Comparison of ENCODE assay signal across 7 mouse cellular contexts in the genomic region with DNA sequence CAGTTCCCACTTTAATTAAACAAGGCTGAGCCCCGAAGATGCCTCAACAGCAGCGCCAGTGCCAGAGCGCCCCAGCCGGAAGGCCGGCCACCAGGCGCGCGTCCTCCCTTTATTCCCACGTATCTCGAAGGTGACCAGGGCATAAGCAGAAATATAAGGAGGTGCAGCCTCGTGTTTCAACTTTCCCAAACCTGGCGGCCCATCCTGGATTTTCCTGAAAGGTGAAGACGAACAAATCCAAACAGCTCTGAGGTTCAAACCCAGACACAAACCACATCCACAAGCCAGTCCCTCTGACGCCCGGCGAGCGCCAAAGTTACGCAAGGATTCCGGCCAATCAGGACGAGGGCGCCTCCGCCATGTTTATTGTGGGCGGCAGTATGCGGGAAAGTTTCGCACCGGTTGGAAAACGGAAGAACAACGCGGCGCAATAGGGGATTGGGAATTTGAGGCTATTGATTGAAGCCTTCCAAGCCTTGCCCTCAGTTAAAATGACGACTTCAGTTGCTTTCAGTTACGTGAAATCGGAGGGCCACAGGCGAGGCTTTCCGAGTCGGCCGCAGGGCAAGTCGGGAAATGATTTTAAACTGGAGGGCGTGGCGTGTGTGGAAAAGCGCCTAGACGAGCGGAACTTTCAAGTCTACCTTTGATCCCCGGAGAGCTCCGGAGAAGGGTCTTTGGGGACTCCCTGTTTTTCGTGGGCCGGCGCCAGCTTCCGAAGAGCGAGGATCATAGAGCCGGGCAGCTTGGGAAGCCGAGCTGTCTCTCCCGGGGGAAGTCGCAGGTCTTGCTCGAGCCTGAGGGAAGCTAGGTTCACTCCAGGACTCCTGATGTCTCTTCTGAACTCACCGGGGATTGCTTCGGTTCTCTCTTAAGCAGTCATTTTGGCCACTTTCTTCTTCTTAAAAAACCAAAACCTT. TPM values are rescaled to one million over a fixed set of nuclear protein-coding genes. Genes with fewer than 3 reads are reported as not detected.
A peak's percentile ranks its signal among the peaks of the same experiment; 100 is the strongest.
DNase-seq lines count a peak whose midpoint lies in the region; ATAC-seq and TF ChIP-seq lines count a peak whose summit lies in the region.

A gene (minus strand): TSS at position 307 of the 920 bp plus-strand sequence.
A gene (plus strand): TSS at position 362 of the 920 bp plus-strand sequence.

- peaks cover 32% of the 10 kb centered on the region for H3K4me1 ChIP-seq in embryonic facial prominence, embryonic 10.5 days
- H3K4me1 ChIP-seq in intestine, postnatal 0 days (replicated peaks; ENCODE audit: control insufficient read depth, insufficient read depth, low read length) = peaks cover 6% of the 10 kb centered on the region
- peaks cover 32% of the 10 kb centered on the region for H3K4me1 ChIP-seq in midbrain, embryonic 12.5 days
- peaks cover 6% of the 10 kb centered on the region; the same call in 1 of the 2 replicates for H3K4me1 ChIP-seq in small intestine, adult 2 months (ENCODE audit: control insufficient read depth, insufficient read depth, insufficient read length, low read length)

- H3K9ac ChIP-seq in intestine, postnatal 0 days (ENCODE audit: low read depth, low read length) = peak within 1 kb of the TSS; percentile 75
- peak within 1 kb of the TSS; percentile 80 for H3K9ac ChIP-seq in midbrain, embryonic 12.5 days (replicated peaks)

- peaks cover 13% of the 10 kb centered on the region for H3K36me3 ChIP-seq in embryonic facial prominence, embryonic 10.5 days (replicated peaks)
- no peaks in the 10 kb centered on the region for H3K36me3 ChIP-seq in intestine, postnatal 0 days (ENCODE audit: control insufficient read depth, insufficient read depth)
- H3K36me3 ChIP-seq in midbrain, embryonic 12.5 days = no peaks in the 10 kb centered on the region
- H3K36me3 ChIP-seq in small intestine, adult 2 months (ENCODE audit: control insufficient read depth, insufficient read depth, low read length) = no peaks in the 10 kb centered on the region

- DNase-seq in adrenal gland, postnatal 10 days = peak; percentile 97
- DNase-seq in embryonic facial prominence, embryonic 10.5 days (ENCODE audit: low spot score) = peak; percentile 95
- peak; percentile 70 for DNase-seq in gonadal fat pad, adult 2 months (ENCODE audit: low read depth)
- peak; percentile 96 for DNase-seq in left cerebral cortex, postnatal 4 days

- peak; percentile 44 for TF ChIP-seq CTCF in intestine, postnatal 0 days (IDR thresholded peaks at IDR 0.05; ENCODE audit: low read depth)
- TF ChIP-seq CTCF in small intestine, adult 2 months (IDR thresholded peaks at IDR 0.05; ENCODE audit: extremely low read depth, insufficient read length, insufficient replicate concordance, low read depth, low read length) = peak; percentile 11; the same call in 1 of the 2 replicates

- ATAC-seq in intestine, postnatal 0 days = peak; percentile 97
- peak; percentile 98 for ATAC-seq in midbrain, embryonic 12.5 days (ENCODE audit: low FRiP score, low read depth)

- peak within 1 kb of the TSS; percentile 93 for H3K4me2 ChIP-seq in intestine, postnatal 0 days (replicated peaks; ENCODE audit: low read depth)
- H3K4me2 ChIP-seq in midbrain, embryonic 12.5 days (replicated peaks) = peak within 1 kb of the TSS; percentile 84

- WGBS in embryonic facial prominence, embryonic 10.5 days = under 1% methylated on average over 57 of the region's 57 CpGs
- under 1% methylated on average over 57 of the region's 57 CpGs for WGBS in intestine, postnatal 0 days
- under 1% methylated on average over 57 of the region's 57 CpGs for WGBS in midbrain, embryonic 12.5 days
- under 1% methylated on average over 57 of the region's 57 CpGs for WGBS in small intestine, adult 2 months

- H3K9me3 ChIP-seq in embryonic facial prominence, embryonic 10.5 days = no peaks in the 10 kb centered on the region
- no peaks in the 10 kb centered on the region for H3K9me3 ChIP-seq in intestine, postnatal 0 days (ENCODE audit: control insufficient read depth)
- H3K9me3 ChIP-seq in midbrain, embryonic 12.5 days = no peaks in the 10 kb centered on the region

- TF ChIP-seq POLR2A in small intestine, adult 2 months (IDR thresholded peaks at IDR 0.05; ENCODE audit: low read depth, low read length) = peak; percentile 51; the same call in 1 of the 2 replicates

- H3K4me3 ChIP-seq in embryonic facial prominence, embryonic 10.5 days = peak within 1 kb of the TSS; percentile 83
- H3K4me3 ChIP-seq in intestine, postnatal 0 days (ENCODE audit: low read depth, low read length) = peak within 1 kb of the TSS; percentile 82
- H3K4me3 ChIP-seq in midbrain, embryonic 12.5 days = peak within 1 kb of the TSS; percentile 79
- peak within 1 kb of the TSS; percentile 87 for H3K4me3 ChIP-seq in small intestine, adult 2 months (ENCODE audit: low read depth, low read length)

- peak within 1 kb of the TSS; percentile 91 for H3K27ac ChIP-seq in embryonic facial prominence, embryonic 10.5 days (replicated peaks)
- H3K27ac ChIP-seq in intestine, postnatal 0 days (ENCODE audit: low read depth, low read length) = peak within 1 kb of the TSS; percentile 76; the same call in 1 of the 2 replicates
- H3K27ac ChIP-seq in midbrain, embryonic 12.5 days (replicated peaks) = peak within 1 kb of the TSS; percentile 69
- peak within 1 kb of the TSS; percentile 56 for H3K27ac ChIP-seq in small intestine, adult 2 months (ENCODE audit: insufficient read depth, low read depth, low read length)

- intact Hi-C loops in left cerebral cortex, postnatal 4 days (cut with DNase I) = no loop called here

- H3K27me3 ChIP-seq in embryonic facial prominence, embryonic 10.5 days (replicated peaks; ENCODE audit: low read depth, poor library complexity, severe bottlenecking) = no peaks in the 10 kb centered on the region
- H3K27me3 ChIP-seq in intestine, postnatal 0 days (replicated peaks; ENCODE audit: control insufficient read depth, insufficient read depth, low read length) = no peaks in the 10 kb centered on the region
- H3K27me3 ChIP-seq in midbrain, embryonic 12.5 days = no peaks in the 10 kb centered on the region
- no peaks in the 10 kb centered on the region for H3K27me3 ChIP-seq in small intestine, adult 2 months (ENCODE audit: control insufficient read depth, insufficient read depth, low read length)

RNA-seq across cellular contexts. Expression of the first gene that starts in this region (rescaled TPM):
- 10 to 100 TPM; 26.3 to 30.1 TPM for total RNA-seq in adrenal gland, postnatal 10 days (2021)
- 59.0 and 68.3 TPM in 2 replicates for polyA plus RNA-seq in embryonic facial prominence, embryonic 10.5 days (2016; fragmentation: Nextera tagmentation; extraction: Ambion mirVana)
- 16.6 and 19.8 TPM in 2 replicates for polyA plus RNA-seq in gonadal fat pad, adult 2 months (2012; rRNA removed)
- polyA plus RNA-seq in intestine, postnatal 0 days (2015; fragmentation: Nextera tagmentation; extraction: Ambion mirVana) = 14.7 and 15.3 TPM in 2 replicates
- 10 to 100 TPM; 22.4 to 25.7 TPM for total RNA-seq in left cerebral cortex, postnatal 4 days (2021)
- 39.1 and 44.7 TPM in 2 replicates for polyA plus RNA-seq in midbrain, embryonic 12.5 days (2016; fragmentation: Nextera tagmentation; extraction: Ambion mirVana)
- 4.8 and 8.9 TPM in 2 replicates for polyA plus RNA-seq in small intestine, adult 2 months (2012; rRNA removed)

RNA-seq across cellular contexts. Expression of the second gene that starts in this region (rescaled TPM):
- total RNA-seq in adrenal gland, postnatal 10 days (2021) = 1 to 10 TPM; 5.7 to 6.2 TPM
- 36.2 and 40.7 TPM in 2 replicates for polyA plus RNA-seq in embryonic facial prominence, embryonic 10.5 days (2016; fragmentation: Nextera tagmentation; extraction: Ambion mirVana)
- 1.1 and 1.2 TPM in 2 replicates for polyA plus RNA-seq in gonadal fat pad, adult 2 months (2012; rRNA removed)
- polyA plus RNA-seq in intestine, postnatal 0 days (2015; fragmentation: Nextera tagmentation; extraction: Ambion mirVana) = 10.0 and 11.0 TPM in 2 replicates
- total RNA-seq in left cerebral cortex, postnatal 4 days (2021) = 1 to 10 TPM; 3.5 to 4.7 TPM
- 32.2 and 32.3 TPM in 2 replicates for polyA plus RNA-seq in midbrain, embryonic 12.5 days (2016; fragmentation: Nextera tagmentation; extraction: Ambion mirVana)
- 0.41 and 1.2 TPM in 2 replicates for polyA plus RNA-seq in small intestine, adult 2 months (2012; rRNA removed)

Comparison
In these comparisons a context has a peak if more than half of its experiments do, and no peak if none do; other contexts are left out.
1. Peak in every context shown above with its lines: DNase-seq, ATAC-seq, H3K4me3 ChIP-seq and H3K27ac ChIP-seq.